ENCODE assay signal across 12 mouse cellular contexts in genomic region chr11:76376425-76376824, GRCm38 (mm10).
"Had no signal": no experiment of that assay in that cellular context is flagged by ENCODE, and none has a peak within 500 bp of the region (broad histone marks: within the 10 kb centered on the region; RNA-seq: fewer than 3 reads in every experiment).

No protein-coding gene starts in this region.

- H3K36me3 ChIP-seq: neural tube, embryonic 12.5 days; stomach, embryonic 15.5 days had no signal

- H3K9ac ChIP-seq: lung, embryonic 14.5 days; neural tube, embryonic 12.5 days; stomach, embryonic 15.5 days had no signal

- H3K9me3 ChIP-seq: limb, embryonic 10.5 days; midbrain, embryonic 10.5 days; neural tube, embryonic 12.5 days; stomach, embryonic 15.5 days had no signal

- H3K4me3 ChIP-seq: left cerebral cortex, adult 2 months; limb, embryonic 10.5 days; midbrain, embryonic 10.5 days; neural tube, embryonic 12.5 days; stomach, embryonic 15.5 days had no signal

- H3K27me3 ChIP-seq: neural tube, embryonic 12.5 days; stomach, embryonic 15.5 days had no signal

- H3K4me2 ChIP-seq: liver, embryonic 11.5 days; lung, embryonic 14.5 days; neural tube, embryonic 12.5 days; stomach, embryonic 15.5 days had no signal

- DNase-seq: kidney, postnatal 25 days; lung, embryonic 14.5 days; lung, postnatal 10 days; lung, postnatal 4 days; midbrain, embryonic 14.5 days; thymus, postnatal 4 days had no signal

- H3K27ac ChIP-seq: left cerebral cortex, adult 2 months; neural tube, embryonic 12.5 days had no signal
